Mouse (Mus musculus): ENCODE results near the gene Rnps1. TPM values are rescaled to one million over a fixed set of nuclear protein-coding genes. Genes with fewer than 3 reads are reported as not detected.
A peak's percentile ranks its signal among the peaks of the same experiment; 100 is the strongest.
"Not testable (repeated sequence)": the region's sequence is repeated elsewhere in the genome, so short reads cannot be mapped to it uniquely, and the experiment has no call there.

Rnps1 gene
- polyA plus RNA-seq, 1 experiment from 2014 or later, result 389 TPM

GRCm38 (mm10) chr17:24442632-24443155, 28.3 kb downstream of the Rnps1 start, which contains the start of gene Dnase1l2:
Gene Dnase1l2, minus strand, starts transcription at chr17:24443105.
- Histone ChIP-seq H3K4me1 (replicated peaks; ENCODE audit: control insufficient read depth, insufficient read depth, low read length) (no peaks in the 10 kb centered on the region), H3K4me3 (replicated peaks; ENCODE audit: low read length) (no peak within 1 kb of the TSS), H3K27me3 (replicated peaks; ENCODE audit: control insufficient read depth, insufficient read depth, low read length) (no peaks in the 10 kb centered on the region), H3K9me3 (ENCODE audit: control insufficient read depth, low read length) (no peaks in the 10 kb centered on the region), H3K4me2 (ENCODE audit: low read length) (no peak within 1 kb of the TSS), H3K36me3 (ENCODE audit: control insufficient read depth, insufficient read depth) (peaks cover 39% of the 10 kb centered on the region), H3K9ac (replicated peaks; ENCODE audit: low read depth, low read length) (no peak within 1 kb of the TSS), H3K27ac (ENCODE audit: low read length) (no peak within 1 kb of the TSS)
- no peak for ATAC-seq
- 71% methylated on average over 7 of the region's 7 CpGs for WGBS

- H3K27ac ChIP-seq (ENCODE audit: low read length), result no peak overlapping the region
- H3K36me3 ChIP-seq (ENCODE audit: control insufficient read depth, insufficient read depth), result peaks cover 44% of the 10 kb centered on the region
- no peak overlapping the region for H3K4me3 ChIP-seq (replicated peaks; ENCODE audit: low read length)
- 90% methylated on average over 4 of the region's 4 CpGs for WGBS
- ATAC-seq, result no peak
- H3K4me1 ChIP-seq (replicated peaks; ENCODE audit: control insufficient read depth, insufficient read depth, low read length), result no peaks in the 10 kb centered on the region
- H3K9ac ChIP-seq (replicated peaks; ENCODE audit: low read depth, low read length), result no peak overlapping the region
- no peak overlapping the region for H3K4me2 ChIP-seq (ENCODE audit: low read length)
- H3K9me3 ChIP-seq (ENCODE audit: control insufficient read depth, low read length), result no peaks in the 10 kb centered on the region
- H3K27me3 ChIP-seq (replicated peaks; ENCODE audit: control insufficient read depth, insufficient read depth, low read length), result no peaks in the 10 kb centered on the region
Observed at GRCm38 (mm10) chr17:24443409-24443808, 29.0 kb downstream of the Rnps1 start.

DNA sequence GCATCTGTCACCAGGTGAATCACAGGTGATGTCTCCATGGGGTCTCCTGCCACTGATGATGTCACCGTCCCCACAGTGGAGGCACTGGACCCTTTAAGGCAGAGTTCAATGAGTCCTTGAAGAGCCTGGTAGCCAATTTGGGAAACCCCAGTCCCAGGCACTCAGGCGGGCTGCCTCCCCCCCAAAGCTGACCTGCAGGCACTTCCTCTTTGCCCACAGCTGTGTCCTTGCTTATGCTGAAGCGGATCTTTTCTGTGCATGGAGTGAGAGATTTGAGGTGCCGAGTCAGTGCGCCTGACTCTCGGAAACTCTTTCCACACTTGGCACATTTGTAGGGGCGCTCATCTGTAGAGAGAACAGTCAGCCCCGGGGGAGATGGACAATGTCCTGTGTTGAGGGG, 32.2 kb downstream of the Rnps1 start:
- Histone ChIP-seq H3K9me3 (ENCODE audit: control insufficient read depth, low read length) (no peaks in the 10 kb centered on the region), H3K9ac (replicated peaks; ENCODE audit: low read depth, low read length) (no peak overlapping the region), H3K27me3 (replicated peaks; ENCODE audit: control insufficient read depth, insufficient read depth, low read length) (no peaks in the 10 kb centered on the region), H3K4me3 (replicated peaks; ENCODE audit: low read length) (no peak overlapping the region), H3K27ac (ENCODE audit: low read length) (no peak overlapping the region), H3K36me3 (ENCODE audit: control insufficient read depth, insufficient read depth) (peaks cover 51% of the 10 kb centered on the region), H3K4me1 (replicated peaks; ENCODE audit: control insufficient read depth, insufficient read depth, low read length) (no peaks in the 10 kb centered on the region), H3K4me2 (ENCODE audit: low read length) (no peak overlapping the region)
- 90% methylated on average over 8 of the region's 8 CpGs for WGBS
- ATAC-seq, result no peak

- 92% methylated on average over 6 of the region's 6 CpGs for WGBS
- no peak for ATAC-seq
- no peak overlapping the region for H3K4me2 ChIP-seq (ENCODE audit: low read length)
- no peaks in the 10 kb centered on the region for H3K27me3 ChIP-seq (replicated peaks; ENCODE audit: control insufficient read depth, insufficient read depth, low read length)
- H3K4me3 ChIP-seq (replicated peaks; ENCODE audit: low read length), result no peak overlapping the region
- no peak overlapping the region for H3K9ac ChIP-seq (replicated peaks; ENCODE audit: low read depth, low read length)
- H3K4me1 ChIP-seq (replicated peaks; ENCODE audit: control insufficient read depth, insufficient read depth, low read length), result peaks cover 13% of the 10 kb centered on the region
- no peaks in the 10 kb centered on the region for H3K9me3 ChIP-seq (ENCODE audit: control insufficient read depth, low read length)
- no peak overlapping the region for H3K27ac ChIP-seq (ENCODE audit: low read length)
- H3K36me3 ChIP-seq (ENCODE audit: control insufficient read depth, insufficient read depth), result peaks cover 45% of the 10 kb centered on the region
Observed at GRCm38 (mm10) chr17:24449507-24449906, 35.1 kb downstream of the Rnps1 start.

DNA sequence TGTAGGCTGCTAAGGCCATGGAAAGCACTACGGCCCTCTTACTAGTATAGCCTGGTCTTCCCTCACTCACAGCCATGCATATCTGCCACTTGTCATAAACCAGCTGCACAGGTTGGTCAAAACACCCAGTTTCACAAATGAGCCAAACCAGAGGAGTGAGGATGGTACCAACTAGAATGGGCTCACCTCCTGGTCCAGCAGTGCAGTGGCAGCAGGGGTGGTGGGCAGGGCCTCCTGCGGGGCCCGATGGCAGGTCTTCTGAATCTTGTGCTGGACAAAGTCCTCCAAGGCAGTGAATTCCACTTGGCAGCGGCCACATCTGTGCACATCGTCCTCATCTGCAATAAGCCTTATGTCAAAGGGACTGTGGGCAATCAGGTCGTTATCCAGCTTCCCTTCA, 36.9 kb downstream of the Rnps1 start:
- Histone ChIP-seq H3K9ac (replicated peaks; ENCODE audit: low read depth, low read length) (no peak overlapping the region), H3K27me3 (replicated peaks; ENCODE audit: control insufficient read depth, insufficient read depth, low read length) (no peaks in the 10 kb centered on the region), H3K36me3 (ENCODE audit: control insufficient read depth, insufficient read depth) (peaks cover 30% of the 10 kb centered on the region), H3K4me3 (replicated peaks; ENCODE audit: low read length) (no peak overlapping the region), H3K27ac (ENCODE audit: low read length) (no peak overlapping the region), H3K9me3 (ENCODE audit: control insufficient read depth, low read length) (no peaks in the 10 kb centered on the region), H3K4me2 (ENCODE audit: low read length) (no peak overlapping the region), H3K4me1 (replicated peaks; ENCODE audit: control insufficient read depth, insufficient read depth, low read length) (peaks cover 13% of the 10 kb centered on the region)
- 95% methylated on average over 6 of the region's 6 CpGs for WGBS
- ATAC-seq, result no peak

GRCm38 (mm10) chr17:24453372-24453771, 39.0 kb downstream of the Rnps1 start:
- ATAC-seq, result no peak
- Histone ChIP-seq H3K27me3 (replicated peaks; ENCODE audit: control insufficient read depth, insufficient read depth, low read length) (no peaks in the 10 kb centered on the region), H3K4me2 (ENCODE audit: low read length) (no peak overlapping the region), H3K4me1 (replicated peaks; ENCODE audit: control insufficient read depth, insufficient read depth, low read length) (peaks cover 13% of the 10 kb centered on the region), H3K9ac (replicated peaks; ENCODE audit: low read depth, low read length) (no peak overlapping the region), H3K36me3 (ENCODE audit: control insufficient read depth, insufficient read depth) (peaks cover 18% of the 10 kb centered on the region), H3K27ac (ENCODE audit: low read length) (no peak overlapping the region), H3K9me3 (ENCODE audit: control insufficient read depth, low read length) (no peaks in the 10 kb centered on the region), H3K4me3 (replicated peaks; ENCODE audit: low read length) (no peak overlapping the region)
- 83% methylated on average over 2 of the region's 2 CpGs for WGBS

DNA sequence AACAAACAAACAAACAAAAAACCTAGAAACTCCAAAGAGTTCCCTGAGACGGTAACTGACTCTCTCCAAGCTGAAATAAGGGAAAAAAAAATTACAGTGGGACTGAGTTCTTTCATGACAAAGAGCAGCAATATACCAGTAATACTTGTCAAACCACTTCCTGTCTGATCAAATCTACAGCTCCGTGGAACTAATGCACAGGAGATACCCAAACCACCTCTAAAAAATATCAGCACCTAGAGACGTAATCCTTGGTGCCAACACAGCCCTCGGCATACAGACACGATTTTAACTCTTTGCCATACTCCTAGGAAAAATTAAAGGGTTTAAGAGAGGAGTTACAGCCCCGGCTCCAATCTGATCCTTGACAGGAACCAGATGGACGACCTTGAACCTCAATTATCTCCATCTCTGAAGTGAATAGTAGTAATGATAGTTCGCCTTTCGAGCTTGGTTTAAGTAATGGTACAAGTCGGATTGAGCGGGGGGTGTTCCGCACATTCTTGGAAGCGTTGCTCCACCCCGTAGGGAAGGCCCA, 39.9 kb downstream of the Rnps1 start:
- H3K27ac ChIP-seq (ENCODE audit: low read length), result peak overlapping the region; percentile 87
- no peak for ATAC-seq
- WGBS, result 8% methylated on average over 14 of the region's 14 CpGs
- no peaks in the 10 kb centered on the region for H3K9me3 ChIP-seq (ENCODE audit: control insufficient read depth, low read length)
- H3K4me2 ChIP-seq (ENCODE audit: low read length), result peak overlapping the region; percentile 80
- H3K27me3 ChIP-seq (replicated peaks; ENCODE audit: control insufficient read depth, insufficient read depth, low read length), result no peaks in the 10 kb centered on the region
- H3K4me3 ChIP-seq (replicated peaks; ENCODE audit: low read length), result peak overlapping the region; percentile 90
- peak overlapping the region; percentile 75 for H3K9ac ChIP-seq (replicated peaks; ENCODE audit: low read depth, low read length)
- peaks cover 12% of the 10 kb centered on the region for H3K36me3 ChIP-seq (ENCODE audit: control insufficient read depth, insufficient read depth)
- peaks cover 13% of the 10 kb centered on the region for H3K4me1 ChIP-seq (replicated peaks; ENCODE audit: control insufficient read depth, insufficient read depth, low read length)

- peak overlapping the region; percentile 90 for H3K4me3 ChIP-seq (replicated peaks; ENCODE audit: low read length)
- peak; percentile 94 for ATAC-seq
- H3K4me2 ChIP-seq (ENCODE audit: low read length), result peak overlapping the region; percentile 80
- peak overlapping the region; percentile 87 for H3K27ac ChIP-seq (ENCODE audit: low read length)
- peaks cover 8% of the 10 kb centered on the region for H3K36me3 ChIP-seq (ENCODE audit: control insufficient read depth, insufficient read depth)
- WGBS, result under 1% methylated on average over 67 of the region's 67 CpGs
- H3K4me1 ChIP-seq (replicated peaks; ENCODE audit: control insufficient read depth, insufficient read depth, low read length), result peaks cover 13% of the 10 kb centered on the region
- H3K27me3 ChIP-seq (replicated peaks; ENCODE audit: control insufficient read depth, insufficient read depth, low read length), result no peaks in the 10 kb centered on the region
- no peaks in the 10 kb centered on the region for H3K9me3 ChIP-seq (ENCODE audit: control insufficient read depth, low read length)
- H3K9ac ChIP-seq (replicated peaks; ENCODE audit: low read depth, low read length), result peak overlapping the region; percentile 75
Observed at GRCm38 (mm10) chr17:24454756-24455522, 40.6 kb downstream of the Rnps1 start.

GRCm38 (mm10) chr17:24455523-24456206, 41.3 kb downstream of the Rnps1 start:
- not testable (repeated sequence) for ATAC-seq; H3K27me3 ChIP-seq (replicated peaks; ENCODE audit: control insufficient read depth, insufficient read depth, low read length); H3K9me3 ChIP-seq (ENCODE audit: control insufficient read depth, low read length); H3K9ac ChIP-seq (replicated peaks; ENCODE audit: low read depth, low read length); H3K36me3 ChIP-seq (ENCODE audit: control insufficient read depth, insufficient read depth); H3K27ac ChIP-seq (ENCODE audit: low read length)
- WGBS, result 46% methylated on average over 10 of the region's 10 CpGs
- Histone ChIP-seq H3K4me1 (replicated peaks; ENCODE audit: control insufficient read depth, insufficient read depth, low read length) (peaks cover 13% of the 10 kb centered on the region), H3K4me3 (replicated peaks; ENCODE audit: low read length) (peak overlapping the region; percentile 90; the same call in 1 of the 2 replicates), H3K4me2 (ENCODE audit: low read length) (peak overlapping the region; percentile 20)

Measured in forebrain, embryonic 16.5 days (tissue).